Mouse (Mus musculus) kidney, postnatal 10 days (tissue): ENCODE measurements around the gene Vmn2r35.
"Not testable (repeated sequence)": the region's sequence is repeated elsewhere in the genome, so short reads cannot be mapped to it uniquely, and the experiment has no call there.

Experiments
- DNase-seq: peaks from one replicate; pipeline ENCODE4 v3.0.0; 2021; ENCODE audit warnings: mixed read lengths

Gene Vmn2r35

GRCm38 (mm10) chr7:7819767-7820166 lies at the start of gene Vmn2r35:
TSS of gene Vmn2r35 (minus strand) at chr7:7819867.
- not testable (repeated sequence) for DNase-seq

DNA sequence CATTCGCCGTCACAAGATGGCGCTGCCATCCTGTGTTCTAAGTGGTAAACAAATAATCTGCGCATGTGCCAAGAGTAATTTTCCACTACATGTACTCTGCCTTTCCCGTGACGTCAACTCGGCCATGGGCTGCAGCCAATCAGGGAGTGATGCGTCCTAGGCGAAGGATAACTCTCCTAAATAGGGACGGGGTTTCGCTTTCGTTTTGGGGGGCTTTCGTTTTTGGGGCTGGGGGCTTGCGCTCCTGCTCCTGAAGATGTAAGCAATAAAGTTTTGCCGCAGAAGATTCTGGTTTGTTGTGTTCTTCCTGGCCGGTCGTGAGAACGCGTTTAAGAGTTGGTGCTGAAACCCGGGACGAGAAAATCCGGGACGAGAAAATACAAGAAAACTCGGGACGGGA lies 25.5 kb downstream of the Vmn2r35 start:
- not testable (repeated sequence) for DNase-seq
